Mouse (Mus musculus) cerebellum, postnatal 36 days (tissue): ENCODE data around the gene Camta1.
A peak's percentile ranks its signal among the peaks of the same experiment; 100 is the strongest.

ENCODE experiments used
- DNase-seq, 2 experiments: peaks; one replicate each; pipeline ENCODE4 v3.0.0; 2021 to 2022; ENCODE audit warnings: mixed read lengths in 2 of 2

Gene Camta1

DNA sequence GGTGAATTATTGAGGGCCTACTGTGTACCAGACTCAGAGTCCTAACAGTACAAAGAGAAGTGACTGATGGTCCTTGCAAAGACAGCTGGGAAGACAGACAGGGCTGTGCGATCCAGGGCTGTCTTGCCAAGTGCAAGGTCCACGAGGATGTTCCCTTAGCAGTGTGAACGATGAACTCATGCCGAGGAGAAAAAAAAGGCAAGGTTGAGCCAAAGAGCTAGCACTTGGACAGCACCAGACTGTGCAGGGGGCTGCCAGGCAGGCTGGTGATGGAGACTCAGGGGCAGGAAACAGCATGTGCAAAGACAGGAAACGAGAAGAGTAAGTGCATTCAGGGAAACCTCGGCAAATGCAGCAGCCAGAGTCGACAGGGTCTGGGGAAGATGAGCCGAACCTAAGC, 266.6 kb downstream of the Camta1 start:
- DNase-seq: peak; percentile 26 to 42

DNA sequence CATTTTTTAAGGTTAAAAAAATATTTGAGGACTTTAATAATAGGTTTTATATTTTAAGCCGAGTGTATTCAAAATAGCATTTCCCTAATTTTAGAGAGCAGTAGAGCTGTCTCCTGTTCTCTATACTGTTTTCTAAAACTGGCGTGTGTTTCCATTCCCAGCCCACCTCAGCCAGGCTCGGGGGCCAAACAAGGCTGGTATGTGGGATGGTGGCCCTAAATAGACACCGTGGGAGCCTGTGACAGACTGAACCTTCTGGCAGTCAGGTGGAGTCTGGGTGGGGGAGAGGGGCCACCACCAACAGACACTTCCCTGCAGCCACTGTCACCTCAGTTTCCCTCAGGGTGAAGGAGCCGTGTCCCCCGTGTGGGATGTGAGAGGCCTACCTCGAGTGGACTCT, 268.6 kb downstream of the Camta1 start:
- DNase-seq: no peak

DNA sequence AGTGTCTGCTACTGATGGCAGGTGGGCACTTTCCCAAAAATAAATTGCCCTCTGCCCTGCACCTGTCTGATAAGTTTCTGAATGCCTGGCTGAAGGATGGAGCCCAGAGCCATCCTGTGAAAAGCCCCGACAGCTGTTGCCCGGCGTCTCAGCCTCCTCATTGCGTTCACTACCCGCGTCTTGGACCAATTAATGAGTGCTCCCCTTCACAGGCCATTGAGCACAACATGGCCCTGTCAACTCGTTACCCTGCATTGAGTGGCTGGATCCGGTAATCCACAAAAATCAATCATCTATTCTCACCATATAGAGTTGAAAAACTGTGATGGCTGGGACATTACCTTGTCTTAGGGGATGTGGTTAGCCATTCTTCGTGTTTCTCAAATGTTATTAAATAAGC, 275.6 kb downstream of the Camta1 start:
- DNase-seq: no peak

DNA sequence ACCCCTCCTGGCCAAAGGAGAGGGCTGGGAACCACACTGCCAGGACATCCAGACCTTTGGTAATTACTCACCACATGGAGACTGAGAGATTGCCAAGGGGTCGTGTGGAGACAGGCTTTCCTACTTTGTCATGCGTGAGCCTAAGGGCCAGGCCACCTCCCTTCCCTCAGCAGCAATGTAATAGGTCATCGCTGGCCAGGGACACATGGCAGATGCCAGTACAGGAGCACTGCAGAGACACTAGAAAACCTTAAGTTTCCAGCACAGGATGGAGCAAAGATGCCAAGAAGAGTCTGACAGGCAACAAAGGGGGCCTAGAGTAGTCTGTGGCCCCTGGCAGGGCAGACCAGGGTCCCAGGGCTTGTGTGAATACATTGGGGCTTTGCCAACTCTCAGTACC, 283.7 kb downstream of the Camta1 start:
- DNase-seq: peak; percentile 68 to 69

DNA sequence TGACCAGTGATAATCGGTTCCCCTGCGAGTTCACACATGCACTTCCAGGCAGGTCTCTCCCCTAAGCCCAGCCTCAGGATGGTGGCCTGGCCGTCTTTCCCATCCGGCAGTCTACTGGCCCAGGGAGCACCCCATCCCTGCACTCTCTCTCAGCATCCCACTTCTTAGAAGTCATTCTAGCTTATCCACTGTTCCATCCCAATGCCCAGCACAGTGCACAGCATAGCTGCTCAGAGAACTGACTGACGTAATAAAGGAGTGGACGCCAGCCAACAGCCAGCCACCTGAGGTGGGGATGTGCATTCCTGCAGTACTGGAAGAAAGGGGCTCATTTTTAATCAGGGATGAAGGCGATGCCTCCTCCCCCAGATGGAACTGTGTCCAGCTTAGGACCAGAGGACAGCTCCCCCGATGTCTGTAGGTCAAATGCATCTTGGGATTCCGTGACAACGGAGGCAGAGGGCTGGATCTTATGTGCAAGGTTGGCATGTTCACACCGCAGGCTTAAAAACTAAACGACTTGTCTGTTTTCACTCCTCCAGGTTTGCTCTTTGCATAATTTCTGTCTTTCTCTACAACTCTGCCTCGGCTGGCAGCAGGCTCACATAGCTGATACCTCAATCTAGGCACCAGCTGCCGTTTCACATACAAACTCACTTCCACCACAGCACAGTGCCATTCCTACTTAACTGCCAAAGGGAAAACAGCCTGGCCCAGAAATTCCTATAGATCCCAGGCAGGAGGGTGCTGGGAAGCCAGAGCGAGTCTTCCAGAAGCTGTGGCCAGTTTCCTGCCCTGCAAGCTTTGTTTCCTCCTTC, 285.2 kb downstream of the Camta1 start:
- DNase-seq: peak in 1 of 2 experiments; percentile 31

DNA sequence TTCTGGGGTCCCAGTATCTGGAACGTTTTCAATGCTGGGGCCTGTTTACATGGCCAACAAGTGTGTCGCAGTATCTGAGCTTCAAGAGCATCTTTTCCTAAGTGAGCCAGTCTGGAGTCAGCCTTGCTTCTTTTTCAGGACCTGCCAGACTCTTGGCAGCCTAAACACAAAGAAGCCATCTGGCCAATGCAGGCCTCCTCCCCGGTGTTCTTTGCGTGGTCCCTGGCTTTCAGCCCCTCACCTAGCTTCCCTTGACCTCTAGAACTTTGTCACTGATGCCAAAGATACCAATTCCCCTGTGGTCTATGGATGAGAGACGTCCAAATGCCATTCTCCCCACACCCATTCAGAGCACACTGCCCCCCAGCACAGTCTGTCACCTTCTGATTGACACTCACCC, 289.0 kb downstream of the Camta1 start:
- DNase-seq: peak; percentile 46 to 56

DNA sequence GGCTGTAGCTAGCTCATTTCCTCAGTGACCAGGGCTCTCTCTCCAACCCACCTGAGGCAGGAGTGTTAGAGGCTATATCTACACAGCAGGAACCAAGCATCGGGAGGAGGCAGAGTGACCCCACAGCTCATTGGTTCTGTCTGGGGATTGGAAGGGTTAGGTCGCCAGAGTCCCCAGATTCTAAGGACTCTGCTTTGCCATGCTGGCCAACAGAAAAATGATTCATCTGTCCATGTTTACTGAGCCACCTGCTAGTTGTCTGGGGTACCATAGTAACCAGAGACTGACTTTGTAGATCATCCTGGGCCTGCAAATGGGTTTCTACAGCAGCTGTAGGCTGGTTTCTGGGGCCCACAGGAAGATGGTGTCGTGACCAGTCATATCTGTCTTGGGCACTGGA, 292.1 kb downstream of the Camta1 start:
- peak; percentile 30 to 52 for DNase-seq

DNA sequence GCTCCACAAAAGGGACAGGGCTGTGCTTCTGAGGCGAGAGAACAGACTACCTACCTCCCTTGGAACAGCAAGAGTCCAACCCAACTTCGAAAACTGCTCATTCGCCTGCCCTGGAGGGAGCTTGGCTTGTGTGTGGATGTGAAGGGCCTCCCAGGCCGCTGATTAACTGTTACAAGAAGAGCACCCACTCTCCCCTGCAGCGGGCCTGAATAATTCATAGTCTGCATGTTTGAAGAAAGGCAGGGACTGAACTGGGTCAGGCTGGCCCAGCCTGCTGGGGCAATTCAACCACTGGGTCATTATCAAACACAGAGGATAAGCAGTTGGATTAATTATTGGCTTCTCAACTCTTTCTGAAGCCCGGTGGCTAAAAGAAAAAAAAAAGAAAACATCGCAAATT, 292.8 kb downstream of the Camta1 start:
- DNase-seq: no peak

DNA sequence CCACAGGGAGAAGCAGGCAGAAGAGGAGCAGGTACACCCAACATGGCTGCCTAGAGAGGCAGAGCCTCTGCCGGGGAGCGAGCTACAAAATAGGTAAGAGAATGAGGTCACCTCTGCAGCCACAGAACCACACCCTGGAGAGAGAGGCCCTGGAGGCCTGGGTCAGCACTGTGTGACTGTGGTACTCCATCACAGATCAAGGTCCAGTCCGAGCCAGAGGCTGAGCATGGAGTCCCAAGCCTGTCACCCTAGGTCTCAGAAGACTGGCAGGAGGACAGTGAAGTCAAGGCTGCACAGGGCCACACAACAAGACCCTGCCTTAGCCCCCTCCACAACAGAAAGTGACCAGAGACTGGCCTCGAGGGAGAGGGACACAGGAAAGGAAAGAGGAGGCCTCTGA, 294.6 kb downstream of the Camta1 start:
- no peak for DNase-seq

DNA sequence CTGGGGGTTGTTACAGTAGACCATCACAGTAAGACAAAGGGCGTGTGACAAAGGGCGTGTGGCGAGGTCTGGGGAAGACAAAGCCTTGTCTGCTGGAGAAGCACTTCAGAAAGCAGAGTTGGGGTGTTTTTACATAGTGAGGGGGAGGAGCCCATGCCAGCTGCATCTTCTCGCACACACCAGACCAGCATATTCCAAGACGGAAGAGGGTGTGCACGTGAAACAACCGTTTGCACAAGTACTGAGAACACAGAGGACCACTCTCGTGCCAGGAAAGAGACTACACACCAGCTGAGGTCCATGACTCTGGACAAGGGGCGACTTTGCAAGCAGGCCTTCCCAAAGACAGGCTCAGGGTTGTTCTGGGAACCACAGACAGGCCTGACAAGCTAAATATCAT, 306.2 kb downstream of the Camta1 start:
- DNase-seq: no peak

DNA sequence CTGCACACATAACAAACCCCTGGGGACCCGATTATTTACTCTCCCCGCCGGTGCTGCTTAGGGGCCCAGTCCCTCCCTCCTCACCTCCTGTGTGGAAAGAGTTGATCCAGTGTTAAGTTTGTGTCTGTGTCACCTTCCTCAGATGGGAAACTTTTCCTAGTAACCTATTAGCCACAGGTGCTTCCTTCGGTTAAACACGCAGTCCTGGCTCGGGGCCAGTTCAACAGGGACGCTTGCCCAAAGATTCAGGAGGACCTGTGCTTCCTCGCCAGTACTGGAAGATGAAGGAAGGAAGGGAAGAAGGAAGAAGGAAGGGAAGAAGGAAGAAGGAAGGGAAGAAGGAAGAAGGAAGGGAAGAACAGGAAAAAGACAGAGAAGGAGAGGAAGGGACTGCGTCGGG, 312.2 kb downstream of the Camta1 start:
- DNase-seq: peak in 1 of 2 experiments; percentile 27

DNA sequence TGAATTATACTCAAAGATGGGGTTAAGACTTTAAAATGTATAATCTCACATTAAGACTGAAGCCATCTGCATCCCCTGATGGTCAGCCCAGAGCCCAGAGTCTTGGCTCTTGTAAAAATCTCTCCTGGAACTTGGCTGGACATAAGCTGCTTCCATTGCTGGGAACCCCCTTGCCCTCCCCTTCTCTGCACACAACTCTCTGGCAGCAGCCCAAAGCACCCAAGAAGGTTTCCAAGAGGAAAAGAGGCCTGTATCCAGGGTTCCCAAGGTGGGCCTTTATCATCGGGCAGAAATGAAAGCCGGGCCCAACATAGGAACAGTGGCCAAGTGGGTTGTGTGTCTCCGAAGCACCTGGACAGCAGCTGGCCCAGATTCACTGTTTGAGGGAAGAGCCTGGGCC, 316.2 kb downstream of the Camta1 start:
- no peak for DNase-seq

DNA sequence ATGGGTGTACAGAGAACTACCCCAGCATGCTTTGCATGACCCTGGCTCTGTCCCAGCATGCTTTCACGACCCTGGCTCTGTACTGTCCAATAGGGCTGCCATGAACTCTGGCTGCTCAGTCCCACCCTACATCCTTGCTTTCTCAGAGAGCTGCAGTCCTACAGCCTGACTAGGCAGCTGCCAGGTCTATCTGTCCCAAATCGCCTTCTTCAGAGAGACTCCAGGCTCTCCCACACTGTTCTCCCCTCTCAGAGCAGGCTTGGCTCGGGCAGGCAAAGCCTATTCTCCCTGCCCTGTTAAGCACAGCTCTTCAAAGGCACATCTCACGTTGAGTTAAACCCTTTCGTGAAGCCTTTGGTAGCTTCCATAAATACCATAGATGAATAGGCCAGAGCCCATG, 317.5 kb downstream of the Camta1 start:
- peak; percentile 31 to 39 for DNase-seq

DNA sequence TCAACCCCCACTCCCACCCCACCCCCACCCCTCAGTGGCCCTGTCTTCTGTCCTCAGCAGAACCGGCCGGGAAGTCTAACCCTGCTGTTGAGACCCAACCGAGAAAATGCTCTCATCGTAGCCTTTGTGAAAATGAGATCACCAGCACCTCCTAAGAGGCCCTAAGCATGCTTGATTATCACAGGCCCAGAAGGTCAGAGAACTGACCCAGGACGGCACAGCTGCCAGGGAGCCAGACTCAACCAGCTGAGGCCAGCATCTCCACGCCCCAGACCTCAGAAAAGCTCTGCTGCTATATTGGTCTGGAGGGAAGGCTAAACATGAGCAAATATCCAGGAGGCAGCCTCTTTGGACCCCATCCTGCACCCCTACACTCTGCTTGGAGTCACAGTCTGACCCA, 321.1 kb downstream of the Camta1 start:
- no peak for DNase-seq

DNA sequence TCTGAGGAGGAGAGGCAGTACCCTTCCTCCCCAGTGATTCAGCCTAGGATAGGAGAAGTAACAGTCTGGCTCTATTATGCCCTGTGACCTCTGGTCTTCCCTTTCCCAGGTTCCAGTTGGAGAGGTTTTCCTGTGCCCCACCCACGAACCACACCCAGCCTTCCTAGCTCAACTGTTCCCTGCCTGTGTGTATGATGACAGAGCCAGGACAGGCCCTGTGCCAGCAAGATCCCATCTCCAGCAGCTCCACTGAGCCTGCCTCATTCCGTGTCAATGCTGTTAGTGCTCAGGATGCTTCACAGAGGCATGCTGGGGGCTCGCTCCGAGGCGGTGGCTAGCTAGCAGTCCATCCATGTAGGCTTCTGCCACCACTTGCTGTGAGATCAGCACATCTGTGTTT, 321.8 kb downstream of the Camta1 start:
- DNase-seq: peak; percentile 59 to 62

DNA sequence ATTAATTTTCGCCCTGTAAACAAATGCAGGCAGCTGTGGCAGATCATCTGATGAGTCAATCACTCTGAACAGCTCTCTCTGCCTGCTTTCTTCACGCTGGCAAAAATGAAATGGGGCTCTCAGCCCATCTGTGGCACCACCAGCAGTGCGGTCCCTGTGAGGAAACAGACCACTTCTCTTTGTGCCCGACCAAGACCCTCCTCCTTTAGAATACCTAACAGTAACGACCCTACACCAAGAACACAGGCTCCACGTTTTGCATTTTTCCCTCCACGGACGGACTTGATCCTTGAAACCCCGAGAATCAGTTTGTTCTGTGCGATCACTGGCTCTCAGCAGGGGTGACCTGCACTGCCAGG, 322.5 kb downstream of the Camta1 start:
- DNase-seq: no peak

DNA sequence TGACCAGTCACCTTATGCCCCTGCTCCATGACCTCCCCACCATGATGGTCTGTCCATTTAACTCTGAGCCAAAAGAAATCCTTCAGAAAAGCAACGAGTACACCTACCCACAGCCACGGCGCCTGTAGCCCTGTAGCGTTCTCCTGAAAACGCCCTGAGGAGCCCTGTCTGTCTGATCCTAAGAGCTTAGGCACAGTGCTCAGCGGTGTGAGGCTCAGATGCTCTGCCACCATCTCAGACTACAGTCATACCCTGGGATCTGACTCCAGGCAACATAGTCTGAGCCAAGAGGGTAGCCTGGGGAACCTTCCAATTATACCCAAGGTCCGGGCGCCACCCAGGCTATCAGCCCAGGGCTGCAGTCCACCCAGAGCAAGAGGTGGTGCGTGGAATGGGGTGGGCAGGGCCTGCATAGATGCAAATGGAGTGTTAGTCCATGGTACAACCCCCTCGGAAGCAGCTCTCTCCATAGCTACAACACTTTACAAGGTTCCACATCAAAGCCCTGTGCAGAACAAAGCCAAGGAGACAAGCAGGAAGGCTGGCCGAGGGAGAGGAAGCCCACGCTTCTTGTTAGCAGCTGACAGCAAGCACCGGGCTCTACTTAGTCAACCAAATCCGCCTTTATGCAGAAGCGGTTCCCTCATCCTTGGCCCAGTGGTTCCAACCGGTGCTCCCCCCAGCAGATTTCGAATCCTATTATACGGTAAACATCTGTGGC, 323.1 kb downstream of the Camta1 start:
- DNase-seq: no peak

DNA sequence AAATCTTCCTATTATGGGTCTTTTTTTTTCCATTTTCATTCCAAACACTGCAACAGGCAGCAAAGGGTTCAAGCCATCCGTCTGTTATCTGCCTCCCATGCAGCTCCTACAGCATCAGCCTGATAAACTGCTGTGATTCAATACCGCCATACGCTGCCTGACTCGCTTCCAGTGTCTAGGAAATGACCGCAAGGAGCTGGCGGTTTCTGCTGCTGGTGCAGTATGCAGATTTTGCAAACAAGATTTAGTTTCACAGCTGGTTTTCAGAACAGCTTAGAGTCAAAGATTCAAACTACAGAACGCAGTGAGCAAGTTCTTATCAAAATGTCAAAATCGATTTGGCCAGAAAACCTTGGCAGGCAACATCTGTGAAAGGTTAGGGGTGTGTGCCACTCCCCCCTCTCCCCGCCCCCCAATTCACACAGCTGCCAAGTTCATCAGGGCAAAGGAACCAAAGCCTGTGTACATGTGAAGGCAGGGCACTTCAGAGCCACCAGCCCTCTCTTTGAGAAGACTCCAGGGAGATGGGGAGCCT, 325.7 kb downstream of the Camta1 start:
- no peak for DNase-seq

DNA sequence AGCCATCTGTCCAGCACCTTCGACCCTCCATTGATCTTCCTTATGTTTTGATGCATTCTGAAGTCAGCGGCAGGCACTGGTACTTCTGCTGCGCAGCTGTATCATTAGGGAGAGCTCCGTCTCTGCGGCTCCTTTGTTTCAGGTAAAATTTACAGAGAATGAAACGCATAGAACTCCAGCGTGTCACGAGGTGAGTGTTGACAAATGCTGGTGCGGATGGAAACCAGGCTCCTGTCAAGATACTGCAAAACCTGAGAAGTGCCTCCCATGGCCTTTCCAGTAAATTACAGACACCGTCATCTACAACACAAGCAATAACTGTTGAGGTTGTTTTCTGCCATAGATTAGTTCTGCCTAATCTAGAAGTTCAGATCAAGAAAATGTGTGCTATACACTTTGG, 328.2 kb downstream of the Camta1 start:
- DNase-seq: no peak

DNA sequence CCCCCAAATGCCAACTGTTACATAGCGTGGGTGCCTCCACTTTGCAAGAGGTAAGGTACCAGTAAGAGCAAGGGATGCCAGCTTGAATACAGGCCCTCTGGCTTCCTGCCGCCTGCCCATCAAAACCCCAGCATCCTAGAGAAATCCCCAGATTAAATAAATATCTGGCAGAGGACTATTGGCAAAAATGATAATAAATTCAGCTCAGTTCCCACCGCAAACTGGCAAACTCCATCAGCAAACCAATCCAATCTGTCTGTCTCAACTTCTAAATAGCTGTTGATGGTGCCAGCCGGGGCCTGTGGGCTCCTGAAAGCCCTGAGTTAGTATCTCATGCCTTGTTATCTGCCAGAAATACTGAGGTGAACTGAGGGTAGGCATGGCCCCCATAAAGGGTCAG, 333.2 kb downstream of the Camta1 start:
- DNase-seq: no peak

DNA sequence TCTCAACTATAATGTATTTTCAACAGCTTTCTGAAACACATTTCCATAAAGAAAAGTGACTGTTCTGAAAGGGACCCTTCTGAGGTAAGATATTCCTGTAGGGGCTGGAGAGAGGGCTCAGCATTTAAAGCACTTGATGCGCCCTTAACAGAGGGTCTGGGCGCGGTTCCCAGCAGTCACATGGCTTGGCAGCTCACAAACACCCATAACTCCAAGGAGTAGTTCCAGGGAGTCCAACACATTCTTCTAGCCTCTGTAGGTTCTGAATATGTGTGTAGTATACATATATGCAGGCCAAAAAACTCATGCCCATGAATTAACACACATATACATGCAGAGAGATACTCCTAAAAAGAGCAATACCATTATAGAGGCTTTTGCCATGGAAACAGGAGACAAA, 333.9 kb downstream of the Camta1 start:
- no peak for DNase-seq

DNA sequence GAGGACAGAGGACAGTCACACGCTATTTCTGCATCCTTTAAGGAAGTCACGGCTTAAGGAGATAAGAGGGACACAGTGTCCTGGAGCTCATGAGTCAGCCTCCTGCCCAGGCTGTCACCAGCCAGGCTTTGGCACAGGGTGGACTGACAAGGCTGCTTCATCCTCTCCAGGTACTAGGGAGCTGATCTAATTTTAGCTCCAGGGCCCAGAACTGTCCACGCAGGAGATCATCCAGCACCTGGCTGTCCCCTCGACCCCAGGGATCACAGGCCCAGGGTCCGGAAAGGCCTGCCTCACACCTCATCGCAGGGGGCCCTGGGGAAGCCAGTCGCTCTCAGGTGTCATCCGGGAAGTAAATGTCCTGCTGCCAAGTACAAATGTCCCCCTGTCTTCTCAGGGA, 341.6 kb downstream of the Camta1 start:
- peak; percentile 64 to 82 for DNase-seq

DNA sequence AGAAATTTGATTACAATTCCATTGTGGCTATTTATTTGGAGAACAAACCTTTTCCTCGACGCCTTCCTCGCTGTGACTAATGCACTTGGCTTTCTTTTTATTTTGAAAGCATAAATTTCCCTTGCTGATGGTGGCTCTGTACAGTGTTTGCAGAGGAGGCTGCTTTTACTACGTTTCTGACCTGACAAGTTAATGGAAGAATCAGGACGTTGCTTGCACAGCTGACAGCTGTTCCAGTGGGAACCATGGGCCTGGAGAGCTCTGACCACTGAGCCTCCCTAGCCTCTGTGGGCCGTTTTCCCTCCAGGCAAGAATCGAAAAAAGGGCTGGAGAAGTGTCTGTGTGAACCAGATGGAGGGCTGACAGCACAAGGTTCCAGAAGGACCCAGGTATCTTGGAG, 342.7 kb downstream of the Camta1 start:
- no peak for DNase-seq
